Mouse (Mus musculus): ENCODE measurements around the gene Zrsr1.

- TF ChIP-seq GATA1 (IDR thresholded peaks at IDR 0.05; ENCODE audit: borderline replicate concordance, low read length): no peak
- no peak for TF ChIP-seq FLI1 (IDR thresholded peaks at IDR 0.05; ENCODE audit: low read length)
Measured at GRCm38 (mm10) chr11:22962101-22962500, 9.7 kb upstream of the Zrsr1 start.

Measured in megakaryocyte, embryonic 14.5 days (primary cell).